Comparison of ENCODE assay signal across 8 mouse cellular contexts in genomic region chr8:45629066-45629430, GRCm38 (mm10).
DNase-seq lines count a peak whose midpoint lies in the region; ATAC-seq and TF ChIP-seq lines count a peak whose summit lies in the region.

No protein-coding gene starts in this region.

- H3K9me3 ChIP-seq in hindbrain, embryonic 12.5 days (replicated peaks), result no peaks in the 10 kb centered on the region
- H3K9me3 ChIP-seq in midbrain, embryonic 11.5 days (ENCODE audit: control insufficient read depth, low read length), result no peaks in the 10 kb centered on the region

- H3K4me1 ChIP-seq in cortical plate, adult 2 months (ENCODE audit: control insufficient read depth, insufficient read depth, low read length), result peaks cover 4% of the 10 kb centered on the region; the same call in 1 of the 2 replicates
- H3K4me1 ChIP-seq in hindbrain, embryonic 12.5 days, result peaks cover 29% of the 10 kb centered on the region
- peaks cover 12% of the 10 kb centered on the region for H3K4me1 ChIP-seq in midbrain, embryonic 11.5 days (ENCODE audit: control insufficient read depth, insufficient read depth, low read length)

- no peaks in the 10 kb centered on the region for H3K36me3 ChIP-seq in hindbrain, embryonic 12.5 days
- H3K36me3 ChIP-seq in midbrain, embryonic 11.5 days (ENCODE audit: control insufficient read depth, insufficient read depth, low read length), result no peaks in the 10 kb centered on the region

- peak overlapping the region; percentile 80 for H3K4me3 ChIP-seq in cortical plate, adult 2 months (ENCODE audit: insufficient read depth, low read length)
- H3K4me3 ChIP-seq in hindbrain, embryonic 12.5 days, result peak overlapping the region; percentile 60
- peak overlapping the region; percentile 62 for H3K4me3 ChIP-seq in midbrain, embryonic 11.5 days (ENCODE audit: low read depth, low read length)

- intact Hi-C loops in heart, postnatal 10 days (cut with DNase I), result loop anchor here (2.0 kb wide), 1 partner anchor 30 kb away; no protein-coding TSS in a partner anchor

- peak; percentile 46 for DNase-seq in heart, adult 11 months
- DNase-seq in heart, postnatal 10 days, result no peak
- peak; percentile 90 for DNase-seq in midbrain, embryonic 11.5 days (ENCODE audit: low spot score, missing footprints)
- DNase-seq in cerebellum, adult 11-12 months, result no peak
- no peak for DNase-seq in urinary bladder, postnatal 36 days (ENCODE audit: low spot score in 2 of 2)
- DNase-seq in cerebellum, adult 8-10 months, result no peak

- H3K9ac ChIP-seq in hindbrain, embryonic 12.5 days, result peak overlapping the region; percentile 76
- H3K9ac ChIP-seq in midbrain, embryonic 11.5 days (ENCODE audit: low read length), result peak overlapping the region; percentile 88

- no peaks in the 10 kb centered on the region for H3K27me3 ChIP-seq in hindbrain, embryonic 12.5 days
- no peaks in the 10 kb centered on the region for H3K27me3 ChIP-seq in midbrain, embryonic 11.5 days (ENCODE audit: control insufficient read depth, insufficient read depth, low read length)

- no peak for TF ChIP-seq CTCF in cortical plate, adult 2 months (IDR thresholded peaks at IDR 0.05; ENCODE audit: extremely low read depth, insufficient read depth, low read length)

- 0 out of 2 replicates have a peak overlapping the region, but pooled peaks have one; percentile 48 for H3K27ac ChIP-seq in cortical plate, adult 2 months (ENCODE audit: insufficient read depth, low read length)
- peak overlapping the region; percentile 96; the same call in 1 of the 2 replicates for H3K27ac ChIP-seq in hindbrain, embryonic 12.5 days
- no peak overlapping the region for H3K27ac ChIP-seq in midbrain, embryonic 11.5 days (ENCODE audit: low read depth, low read length)

- no peak for TF ChIP-seq POLR2A in cortical plate, adult 2 months (IDR thresholded peaks at IDR 0.05; ENCODE audit: extremely low read depth, insufficient read depth, low read length)

- ATAC-seq in hindbrain, embryonic 12.5 days (ENCODE audit: low FRiP score), result no peak
- ATAC-seq in midbrain, embryonic 11.5 days (ENCODE audit: low FRiP score), result no peak

- WGBS in hindbrain, embryonic 12.5 days, result 52% methylated on average over 8 of the region's 8 CpGs
- 51% methylated on average over 8 of the region's 8 CpGs for WGBS in midbrain, embryonic 11.5 days

- peak overlapping the region; percentile 75 for H3K4me2 ChIP-seq in hindbrain, embryonic 12.5 days (replicated peaks)
- H3K4me2 ChIP-seq in midbrain, embryonic 11.5 days, result peak overlapping the region; percentile 80

Comparison
In these comparisons a context has a peak if more than half of its experiments do, and no peak if none do; other contexts are left out.
1. DNase-seq: peak in heart, adult 11 months (single experiment) and midbrain, embryonic 11.5 days (single experiment); none in heart, postnatal 10 days (0 of 2), cerebellum, adult 11-12 months (single experiment), urinary bladder, postnatal 36 days (0 of 2) and cerebellum, adult 8-10 months (single experiment).
2. Peak in every context shown above with its lines, with median percentiles within 50 percentile points of each other: H3K4me3 ChIP-seq.